Mouse (Mus musculus) CD8-positive naive resting alpha-beta T cell, adult 2 months (primary cell): ENCODE results near the gene Pcsk5.

Experiments used
- DNase-seq, 2 experiments: peaks; one replicate each; pipeline ENCODE4 v3.0.0; 2022; ENCODE audit warnings: low read depth in 2 of 2, low spot score in 2 of 2

The Pcsk5 gene

GRCm38 (mm10) chr19:17744474-17745069, 92.9 kb downstream of the Pcsk5 start:
- no peak for DNase-seq

GRCm38 (mm10) chr19:17741465-17741864, 96.0 kb downstream of the Pcsk5 start:
- DNase-seq: no peak

GRCm38 (mm10) chr19:17732676-17733277, 104.7 kb downstream of the Pcsk5 start:
- DNase-seq: no peak

GRCm38 (mm10) chr19:17717066-17717465, 120.4 kb downstream of the Pcsk5 start:
- no peak for DNase-seq

GRCm38 (mm10) chr19:17715281-17715955, 122.0 kb downstream of the Pcsk5 start:
- DNase-seq: no peak

GRCm38 (mm10) chr19:17691626-17692025, 145.8 kb downstream of the Pcsk5 start:
- DNase-seq: no peak

- no peak for DNase-seq
Observed at GRCm38 (mm10) chr19:17678371-17678770, 159.1 kb downstream of the Pcsk5 start.

- no peak for DNase-seq
Observed at GRCm38 (mm10) chr19:17662676-17663075, 174.8 kb downstream of the Pcsk5 start.

- DNase-seq: no peak
Observed at GRCm38 (mm10) chr19:17662271-17662670, 175.2 kb downstream of the Pcsk5 start.

- DNase-seq: no peak
Observed at GRCm38 (mm10) chr19:17659321-17659720, 178.1 kb downstream of the Pcsk5 start.

- no peak for DNase-seq
Observed at GRCm38 (mm10) chr19:17650831-17651502, 186.5 kb downstream of the Pcsk5 start.

GRCm38 (mm10) chr19:17649967-17650366, 187.5 kb downstream of the Pcsk5 start:
- no peak for DNase-seq

- no peak for DNase-seq
Observed at GRCm38 (mm10) chr19:17643128-17643797, 194.2 kb downstream of the Pcsk5 start.

GRCm38 (mm10) chr19:17635984-17636383, 201.4 kb downstream of the Pcsk5 start:
- DNase-seq: no peak

- no peak for DNase-seq
Observed at GRCm38 (mm10) chr19:17615646-17616045, 221.8 kb downstream of the Pcsk5 start.

GRCm38 (mm10) chr19:17606510-17606909, 230.9 kb downstream of the Pcsk5 start:
- DNase-seq: no peak

- no peak for DNase-seq
Observed at GRCm38 (mm10) chr19:17606093-17606492, 231.3 kb downstream of the Pcsk5 start.

GRCm38 (mm10) chr19:17603322-17603721, 234.1 kb downstream of the Pcsk5 start:
- no peak for DNase-seq

- DNase-seq: no peak
Observed at GRCm38 (mm10) chr19:17600347-17600746, 237.1 kb downstream of the Pcsk5 start.

- no peak for DNase-seq
Observed at GRCm38 (mm10) chr19:17592790-17593189, 244.6 kb downstream of the Pcsk5 start.

- no peak for DNase-seq
Observed at GRCm38 (mm10) chr19:17591335-17591734, 246.1 kb downstream of the Pcsk5 start.
